Mouse (Mus musculus): Measurements from ENCODE around the gene Fgl2.
"Not testable (repeated sequence)": the region's sequence is repeated elsewhere in the genome, so short reads cannot be mapped to it uniquely, and the experiment has no call there.

Gene Fgl2

GRCm38 (mm10) chr5:21372493-21373179, at the start of gene Fgl2:
Gene Fgl2, plus strand, starts transcription at chr5:21372642.
- DNase-seq (ENCODE audit: extremely low spot score, low read depth, low spot score), result no peak

- DNase-seq (ENCODE audit: extremely low spot score, low read depth, low spot score), result no peak
These were observed 45.9 kb upstream of the Fgl2 start for GRCm38 (mm10) chr5:21326494-21326893.

GRCm38 (mm10) chr5:21328560-21328959, 43.9 kb upstream of the Fgl2 start:
- DNase-seq (ENCODE audit: extremely low spot score, low read depth, low spot score), result no peak

GRCm38 (mm10) chr5:21329672-21330665, 42.5 kb upstream of the Fgl2 start:
- DNase-seq (ENCODE audit: extremely low spot score, low read depth, low spot score), result no peak

GRCm38 (mm10) chr5:21331656-21332055, 40.8 kb upstream of the Fgl2 start:
- no peak for DNase-seq (ENCODE audit: extremely low spot score, low read depth, low spot score)

- no peak for DNase-seq (ENCODE audit: extremely low spot score, low read depth, low spot score)
These were observed 40.3 kb upstream of the Fgl2 start for GRCm38 (mm10) chr5:21332119-21332518.

- DNase-seq (ENCODE audit: extremely low spot score, low read depth, low spot score), result not testable (repeated sequence)
These were observed 30.2 kb upstream of the Fgl2 start for GRCm38 (mm10) chr5:21342265-21342664.

GRCm38 (mm10) chr5:21348366-21348765, 24.1 kb upstream of the Fgl2 start:
- no peak for DNase-seq (ENCODE audit: extremely low spot score, low read depth, low spot score)

GRCm38 (mm10) chr5:21351678-21352077, 20.8 kb upstream of the Fgl2 start:
- DNase-seq (ENCODE audit: extremely low spot score, low read depth, low spot score), result no peak

- no peak for DNase-seq (ENCODE audit: extremely low spot score, low read depth, low spot score)
These were observed 13.8 kb upstream of the Fgl2 start for GRCm38 (mm10) chr5:21358648-21359047.

- DNase-seq (ENCODE audit: extremely low spot score, low read depth, low spot score), result no peak
These were observed 9.1 kb upstream of the Fgl2 start for GRCm38 (mm10) chr5:21363343-21363742.

- DNase-seq (ENCODE audit: extremely low spot score, low read depth, low spot score), result no peak
These were observed 5.9 kb upstream of the Fgl2 start for GRCm38 (mm10) chr5:21366338-21367053.

GRCm38 (mm10) chr5:21367514-21367913, 4.9 kb upstream of the Fgl2 start:
- DNase-seq (ENCODE audit: extremely low spot score, low read depth, low spot score), result no peak

GRCm38 (mm10) chr5:21370218-21370947, 2.1 kb upstream of the Fgl2 start:
- DNase-seq (ENCODE audit: extremely low spot score, low read depth, low spot score), result no peak

- DNase-seq (ENCODE audit: extremely low spot score, low read depth, low spot score), result no peak
These were observed 522 bp upstream of the Fgl2 start for GRCm38 (mm10) chr5:21371920-21372319.

- no peak for DNase-seq (ENCODE audit: extremely low spot score, low read depth, low spot score)
These were observed 707 bp downstream of the Fgl2 start for GRCm38 (mm10) chr5:21373180-21373518.

GRCm38 (mm10) chr5:21376935-21377334, 4.5 kb downstream of the Fgl2 start:
- no peak for DNase-seq (ENCODE audit: extremely low spot score, low read depth, low spot score)

- no peak for DNase-seq (ENCODE audit: extremely low spot score, low read depth, low spot score)
These were observed 6.0 kb downstream of the Fgl2 start for GRCm38 (mm10) chr5:21378397-21378796.

GRCm38 (mm10) chr5:21381986-21382385, 9.5 kb downstream of the Fgl2 start:
- DNase-seq (ENCODE audit: extremely low spot score, low read depth, low spot score), result no peak

- DNase-seq (ENCODE audit: extremely low spot score, low read depth, low spot score), result no peak
These were observed 10.2 kb downstream of the Fgl2 start for GRCm38 (mm10) chr5:21382678-21383077.

Data from hindlimb bud, embryonic 11.5 days (tissue).